ENCODE assay signal across 8 mouse cellular contexts in genomic region chr3:79809180-79809567, GRCm38 (mm10). TPM values are rescaled to one million over a fixed set of nuclear protein-coding genes. Genes with fewer than 3 reads are reported as not detected.
DNase-seq lines count a peak whose midpoint lies in the region; ATAC-seq and TF ChIP-seq lines count a peak whose summit lies in the region.

No protein-coding gene starts in this region.

- TF ChIP-seq CTCF in spleen, adult 2 months (IDR thresholded peaks at IDR 0.05; ENCODE audit: extremely low read depth, insufficient read depth, insufficient read length, insufficient replicate concordance) = peak; percentile 64; the same call in 1 of the 2 replicates

- peak; percentile 34 to 35 for DNase-seq in urinary bladder, postnatal 36 days (ENCODE audit: low spot score in 2 of 2)
- no peak for DNase-seq in urinary bladder, postnatal 4 days (ENCODE audit: low spot score in 2 of 2)
- DNase-seq in cerebellum, postnatal 10 days = peak; percentile 81 to 87
- DNase-seq in frontal cortex, postnatal 25 days (ENCODE audit: low spot score in 2 of 2) = peak; percentile 48 to 55
- peak; percentile 55 for DNase-seq in kidney, adult 18-20 months
- peak; percentile 29 to 57 for DNase-seq in left cerebral cortex, postnatal 36 days (ENCODE audit: low spot score in 2 of 2)
- DNase-seq in spleen, adult 2 months (ENCODE audit: low read depth in 1 of 2, low spot score in 2 of 2) = peak; percentile 18 to 40

- H3K36me3 ChIP-seq in midbrain, embryonic 12.5 days = no peaks in the 10 kb centered on the region
- H3K36me3 ChIP-seq in spleen, adult 2 months (ENCODE audit: control insufficient read depth, insufficient read depth, low read length) = no peaks in the 10 kb centered on the region

- ATAC-seq in midbrain, embryonic 12.5 days (ENCODE audit: low FRiP score, low read depth) = peak; percentile 71

- TF ChIP-seq POLR2A in spleen, adult 2 months (IDR thresholded peaks at IDR 0.05; ENCODE audit: low read depth, low read length) = no peak

- no peak overlapping the region for H3K4me3 ChIP-seq in midbrain, embryonic 12.5 days
- no peak overlapping the region for H3K4me3 ChIP-seq in spleen, adult 2 months (ENCODE audit: extremely low read depth, insufficient read depth, insufficient read length)

- no peak overlapping the region for H3K4me2 ChIP-seq in midbrain, embryonic 12.5 days (replicated peaks)

- no peaks in the 10 kb centered on the region for H3K27me3 ChIP-seq in midbrain, embryonic 12.5 days
- H3K27me3 ChIP-seq in spleen, adult 2 months (ENCODE audit: control insufficient read depth, insufficient read depth, low read length) = no peaks in the 10 kb centered on the region

- WGBS in midbrain, embryonic 12.5 days = 20% methylated on average over 4 of the region's 4 CpGs
- WGBS in spleen, adult 2 months = 14% methylated on average over 4 of the region's 4 CpGs

- H3K9ac ChIP-seq in midbrain, embryonic 12.5 days (replicated peaks) = no peak overlapping the region

- no peak overlapping the region for H3K27ac ChIP-seq in midbrain, embryonic 12.5 days (replicated peaks)
- H3K27ac ChIP-seq in spleen, adult 2 months (ENCODE audit: insufficient read depth, low read length) = no peak overlapping the region

- 0 out of 2 replicates have a peak, but pooled peaks cover 3% of the 10 kb centered on the region for H3K4me1 ChIP-seq in midbrain, embryonic 12.5 days
- no peaks in the 10 kb centered on the region for H3K4me1 ChIP-seq in spleen, adult 2 months (ENCODE audit: control insufficient read depth, insufficient read depth, insufficient read length)

- intact Hi-C loops in left cerebral cortex, postnatal 36 days (cut with DNase I) = loop anchor here (1.0 to 2.0 kb wide), 2 partner anchors 138 to 144 kb away; no protein-coding TSS in a partner anchor

- H3K9me3 ChIP-seq in midbrain, embryonic 12.5 days = no peaks in the 10 kb centered on the region

RNA-seq across cellular contexts. Expression of gene Tmem144, which starts 43.4 kb away (rescaled TPM):
- 10 to 100 TPM; 10.6 to 12.4 TPM for total RNA-seq in left cerebral cortex, postnatal 36 days (2021)
- polyA plus RNA-seq in midbrain, embryonic 12.5 days (2016; fragmentation: Nextera tagmentation; extraction: Ambion mirVana) = 1.9 and 2.7 TPM in 2 replicates
- polyA plus RNA-seq in spleen, adult 2 months (2012; rRNA removed) = 0.15 and 0.18 TPM in 2 replicates

Comparison
In these comparisons a context has a peak if more than half of its experiments do, and no peak if none do; other contexts are left out.
1. DNase-seq: peak in urinary bladder, postnatal 36 days (2 of 2), cerebellum, postnatal 10 days (2 of 2), frontal cortex, postnatal 25 days (2 of 2), kidney, adult 18-20 months (single experiment), left cerebral cortex, postnatal 36 days (2 of 2) and spleen, adult 2 months (2 of 2); none in urinary bladder, postnatal 4 days (0 of 2).